Mouse (Mus musculus): ENCODE data around the gene L3hypdh. TPM values are rescaled to one million over a fixed set of nuclear protein-coding genes. Genes with fewer than 3 reads are reported as not detected.

The L3hypdh gene
- total RNA-seq (2021) (10 to 100 TPM; 15.3 to 18.9 TPM), polyA plus RNA-seq (2012; rRNA removed) (103 and 106 TPM in 2 replicates)
- long read RNA-seq, transcript L3hypdh-201 (5 exons, 1,831 nt) = major isoform, 30 of 33 reads
- long read RNA-seq, partial matches to known transcripts = 0 of 33 reads
- long read RNA-seq, other reads (novel, unspliced or antisense) = 3 of 33 reads

DNA sequence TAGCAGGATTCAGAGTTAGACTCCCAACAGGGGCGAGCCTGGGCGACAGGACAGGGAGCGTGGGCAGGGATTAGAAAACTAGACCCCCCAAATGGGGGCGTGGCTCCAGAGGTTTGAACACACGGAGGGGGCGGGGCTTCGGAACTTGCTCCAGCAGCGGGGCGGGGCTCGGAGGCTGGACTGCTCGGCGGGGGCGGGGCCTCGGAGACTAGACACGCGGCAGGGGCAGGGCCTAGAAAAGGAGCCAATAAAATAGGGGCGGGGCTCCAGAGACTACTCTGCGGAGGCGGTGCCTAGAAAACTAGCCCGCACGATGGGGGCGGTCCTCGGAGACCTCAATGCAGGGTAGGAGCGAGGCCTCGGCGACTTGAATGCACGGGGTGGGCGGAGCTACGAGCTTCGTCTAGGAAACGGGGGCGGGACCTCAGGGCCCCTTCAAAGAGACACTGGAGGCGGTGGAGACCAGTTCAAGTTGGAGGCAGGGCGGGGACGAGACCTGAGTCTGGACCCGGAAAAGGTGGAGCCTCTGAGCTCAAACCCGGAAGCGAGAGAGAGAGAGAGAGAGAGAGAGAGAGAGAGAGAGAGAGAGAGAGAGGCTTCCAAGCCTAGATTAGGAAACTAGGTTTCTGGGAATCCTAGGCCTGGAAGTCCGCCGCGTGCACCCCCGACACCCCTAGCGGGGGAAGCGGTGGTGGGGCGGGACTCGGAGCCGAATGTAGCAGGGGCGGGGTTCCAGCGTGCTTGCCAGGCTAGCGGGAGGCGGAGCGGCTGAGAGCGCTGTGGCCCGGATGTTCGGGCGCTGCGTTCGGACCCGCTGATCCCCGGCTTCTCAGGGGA, at the start of gene L3hypdh, which contains the start of gene Jkamp:
Gene L3hypdh, minus strand, starts transcription at position 111 of the 837 bp plus-strand sequence.
Gene Jkamp, plus strand, starts transcription at position 261 of the 837 bp plus-strand sequence.
- DNase-seq = peak; percentile 100

DNA sequence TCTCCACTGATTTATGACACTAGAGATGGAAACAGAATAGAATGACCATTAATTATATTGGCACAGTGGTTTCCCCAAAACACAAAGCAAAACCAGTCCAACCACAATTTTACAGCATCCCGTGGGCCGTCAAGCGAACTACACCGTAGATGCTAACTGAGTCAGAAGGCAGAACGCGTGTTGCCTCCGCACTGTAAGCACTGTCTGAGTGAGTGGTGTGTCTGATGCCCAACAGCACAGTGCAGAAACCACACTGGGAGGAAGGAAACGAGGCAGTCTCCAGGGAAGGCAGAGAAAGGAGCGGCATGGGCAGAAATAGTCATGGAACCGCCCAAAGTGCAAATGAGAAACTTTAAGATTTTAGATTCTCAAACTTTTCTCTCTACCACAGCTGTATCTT, 44.0 kb upstream of the L3hypdh start:
- no peak for DNase-seq

DNA sequence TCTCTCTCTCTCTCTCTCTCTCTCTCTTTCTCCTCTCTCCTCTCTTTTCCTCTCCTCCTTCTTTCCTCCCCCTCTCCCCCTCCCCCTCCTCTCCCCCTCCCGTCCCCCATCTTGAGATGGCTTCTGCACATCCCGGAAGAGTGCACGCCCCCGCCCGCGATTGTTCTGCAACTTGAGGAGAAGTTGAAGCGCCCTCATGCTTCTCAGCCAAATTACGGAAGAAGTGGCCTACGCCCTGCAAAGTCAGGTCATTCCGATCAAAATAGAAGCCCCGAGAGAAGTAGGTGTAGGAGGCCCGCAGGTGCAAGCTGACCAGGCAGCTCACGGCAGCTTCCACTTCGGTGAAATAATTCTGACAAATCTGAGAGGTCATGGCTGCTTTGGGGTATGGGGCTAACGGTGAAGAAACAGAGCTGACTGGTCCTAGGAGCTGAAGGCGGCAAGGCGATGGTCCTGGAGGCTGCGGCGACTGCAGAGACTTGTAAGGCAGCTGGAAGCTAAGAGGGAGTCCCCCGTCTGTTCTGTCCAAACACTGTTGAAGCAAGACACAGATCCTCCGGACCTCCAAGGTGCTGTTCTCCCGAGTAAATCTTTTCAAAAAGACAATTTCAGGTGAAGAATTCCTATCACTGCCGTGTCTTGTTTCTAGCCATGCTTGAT, 30.6 kb upstream of the L3hypdh start:
- no peak for DNase-seq

DNA sequence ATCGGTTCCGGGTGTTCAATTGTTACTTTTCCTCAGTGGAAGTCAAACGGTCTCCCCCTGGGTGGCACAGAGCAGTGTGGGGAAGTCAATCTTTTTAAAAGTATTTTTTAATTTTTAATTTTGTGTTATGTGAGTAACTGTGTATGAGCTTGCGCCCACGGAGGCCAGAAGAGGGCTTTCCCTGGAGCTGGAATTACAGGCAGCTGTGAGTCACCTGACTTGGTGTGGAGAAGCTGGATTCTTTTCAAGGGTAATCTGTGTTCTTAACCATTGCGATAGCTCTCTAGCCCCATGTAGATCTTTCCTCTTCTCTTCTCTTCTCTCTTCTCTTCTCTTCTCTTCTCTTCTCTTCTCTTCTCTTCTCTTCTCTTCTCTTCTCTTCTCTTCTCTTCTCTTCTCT, 29.9 kb upstream of the L3hypdh start:
- DNase-seq = peak; percentile 29

DNA sequence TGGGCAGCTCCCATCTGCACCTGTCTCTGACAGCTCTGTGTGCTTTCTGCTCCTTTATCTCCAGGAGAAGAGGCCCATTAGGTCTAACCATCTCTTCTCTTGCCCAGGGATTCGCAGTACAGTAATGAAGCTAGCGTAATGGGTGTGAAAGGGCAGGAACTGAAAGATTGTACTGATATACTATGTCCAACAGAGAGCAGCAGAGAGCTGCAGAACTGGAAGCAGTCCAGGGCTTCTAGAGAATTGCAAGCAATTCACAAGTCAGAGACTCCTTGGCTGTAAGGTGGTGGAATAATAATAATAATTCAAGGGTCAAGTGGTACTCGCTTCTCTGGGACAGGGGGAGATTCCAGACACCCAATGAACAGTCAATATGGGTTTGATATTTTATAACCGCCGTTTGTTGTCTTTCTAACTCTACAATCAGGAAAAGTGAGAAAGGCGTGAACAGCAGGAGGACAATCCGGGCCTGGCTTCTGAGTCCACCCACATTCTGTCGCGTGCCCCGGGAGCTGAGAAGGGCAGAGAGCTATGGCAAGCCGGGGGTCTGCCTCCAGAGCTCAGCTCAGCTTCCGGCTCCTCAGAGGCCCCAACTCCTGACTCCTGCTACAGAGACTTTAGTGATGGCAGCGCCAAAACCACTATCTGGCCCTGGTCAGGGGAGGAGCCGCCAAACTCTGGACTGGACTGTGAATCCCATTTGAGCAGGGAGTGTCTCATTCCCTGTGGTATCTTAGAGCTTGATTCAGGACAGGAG, 19.5 kb upstream of the L3hypdh start:
- DNase-seq = peak; percentile 66

DNA sequence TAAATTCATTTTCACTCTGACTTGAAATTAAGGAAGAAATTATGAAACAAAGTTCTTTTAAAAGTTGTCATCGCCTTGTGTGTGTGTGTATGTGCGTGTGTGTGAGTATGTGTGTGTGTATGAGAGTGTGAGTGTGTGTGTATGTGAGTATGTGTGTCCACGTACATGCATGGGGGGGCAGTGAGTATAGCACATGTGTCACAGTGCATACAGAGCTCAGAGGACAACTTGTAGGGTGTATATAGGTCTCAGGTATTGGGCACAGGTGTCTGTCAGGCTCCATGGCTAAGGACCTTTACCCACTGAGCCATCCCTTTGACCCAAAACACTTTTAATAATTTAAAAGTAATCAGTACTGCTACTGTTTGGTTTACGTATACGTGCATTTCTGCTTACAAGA, 18.8 kb upstream of the L3hypdh start:
- DNase-seq = no peak

DNA sequence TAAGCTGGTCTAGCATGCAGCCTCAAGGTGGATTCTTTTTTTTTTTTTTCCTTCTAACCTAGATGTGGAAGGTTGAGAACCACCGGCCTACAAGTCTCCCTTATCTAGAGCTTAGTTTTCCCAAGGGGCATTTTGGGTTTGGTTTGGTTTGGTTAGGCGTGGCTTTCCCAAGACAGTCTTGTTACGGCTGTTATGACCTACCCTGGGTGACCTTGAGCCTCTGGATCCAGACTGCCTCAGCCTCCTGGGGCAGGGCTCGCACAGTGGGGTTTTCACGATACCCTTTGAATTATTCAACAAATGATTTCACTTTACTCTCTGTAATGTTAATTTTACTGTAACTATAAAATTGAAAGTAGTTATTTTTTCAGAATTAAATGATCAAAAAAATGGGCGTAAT, 17.5 kb upstream of the L3hypdh start:
- no peak for DNase-seq

DNA sequence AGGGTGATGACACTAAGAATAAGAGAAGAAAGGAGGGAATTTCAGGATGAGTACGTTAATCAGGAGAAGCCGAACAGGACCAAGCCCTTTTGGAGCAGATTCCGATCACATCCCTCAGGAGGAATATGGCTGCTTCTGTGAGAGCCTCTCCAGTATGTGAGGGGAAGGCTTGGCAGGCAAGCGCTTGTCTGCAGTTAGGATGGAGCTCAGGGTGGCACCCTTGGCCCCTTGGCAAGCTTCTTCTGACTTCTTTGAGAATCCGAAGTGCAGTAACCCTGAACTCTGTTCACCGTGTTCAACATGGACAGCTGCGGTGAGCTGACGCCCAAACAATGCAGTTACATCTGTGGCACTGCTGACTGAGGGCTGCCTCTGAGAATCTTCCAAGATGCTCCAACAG, 11.7 kb upstream of the L3hypdh start:
- no peak for DNase-seq

DNA sequence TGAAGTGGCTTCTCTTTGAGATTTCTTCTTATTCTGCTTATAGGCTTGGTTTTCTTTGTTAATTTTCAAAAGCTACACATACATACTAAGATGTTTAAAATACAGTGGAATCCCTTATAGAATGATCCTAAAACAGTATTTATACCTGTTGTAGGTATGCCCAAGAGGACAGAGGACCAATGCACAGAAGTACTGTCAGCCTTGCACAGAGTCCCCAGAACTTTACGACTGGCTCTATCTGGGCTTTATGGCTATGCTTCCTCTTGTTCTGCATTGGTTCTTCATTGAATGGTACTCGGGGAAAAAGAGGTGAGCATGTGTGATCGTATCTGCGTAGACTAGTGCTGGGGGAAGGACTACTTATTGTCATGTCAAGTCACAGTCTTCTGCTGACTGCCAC, 4.6 kb upstream of the L3hypdh start:
- no peak for DNase-seq

DNA sequence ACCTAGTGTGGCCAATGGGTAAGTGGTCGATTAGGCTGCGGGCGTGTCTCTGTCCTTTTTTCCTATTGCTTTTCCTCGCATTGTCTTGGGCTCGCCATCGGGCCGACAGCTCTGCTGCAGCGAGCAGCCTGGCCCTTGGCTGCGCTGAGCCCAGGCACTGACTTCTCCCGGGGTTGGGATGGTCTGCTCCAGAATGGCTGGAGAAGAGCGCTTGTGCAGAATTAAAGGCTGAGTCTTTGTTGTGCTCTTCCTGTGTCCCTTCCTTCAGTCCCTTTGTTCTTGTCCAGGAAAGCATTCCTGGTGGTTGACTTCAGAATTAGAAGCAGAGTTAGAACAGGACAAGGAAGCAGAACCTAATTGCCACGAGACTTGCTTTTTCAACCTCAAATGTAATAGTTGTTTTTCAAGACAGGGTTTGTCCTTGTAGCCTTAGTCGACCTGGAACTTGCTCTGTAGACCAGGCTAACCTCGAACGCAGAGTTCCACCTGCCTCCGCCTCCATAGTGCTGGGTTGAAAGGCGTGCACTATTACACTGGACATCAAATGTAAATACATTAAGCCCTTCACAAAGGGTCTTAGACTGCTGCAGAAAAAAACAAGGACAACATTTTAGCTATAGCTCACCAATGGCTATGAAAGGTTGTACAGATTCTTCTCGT, 1.1 kb upstream of the L3hypdh start:
- no peak for DNase-seq

DNA sequence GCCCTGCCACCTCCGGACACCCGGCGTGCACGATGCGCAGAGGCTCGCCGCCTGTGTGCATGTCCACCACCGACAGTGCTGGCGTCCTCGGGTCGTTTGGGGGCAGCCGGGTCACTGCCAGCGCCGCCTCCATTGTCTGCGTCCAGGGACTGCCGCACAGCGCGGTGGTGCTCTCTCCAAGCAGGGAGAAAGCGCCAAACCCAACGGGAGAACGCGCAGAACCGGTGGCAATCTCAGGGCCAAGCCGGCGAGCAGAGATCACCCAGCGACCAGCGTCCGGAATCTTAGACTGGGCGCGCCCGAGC, 263 bp downstream of the L3hypdh start:
- DNase-seq = no peak

DNA sequence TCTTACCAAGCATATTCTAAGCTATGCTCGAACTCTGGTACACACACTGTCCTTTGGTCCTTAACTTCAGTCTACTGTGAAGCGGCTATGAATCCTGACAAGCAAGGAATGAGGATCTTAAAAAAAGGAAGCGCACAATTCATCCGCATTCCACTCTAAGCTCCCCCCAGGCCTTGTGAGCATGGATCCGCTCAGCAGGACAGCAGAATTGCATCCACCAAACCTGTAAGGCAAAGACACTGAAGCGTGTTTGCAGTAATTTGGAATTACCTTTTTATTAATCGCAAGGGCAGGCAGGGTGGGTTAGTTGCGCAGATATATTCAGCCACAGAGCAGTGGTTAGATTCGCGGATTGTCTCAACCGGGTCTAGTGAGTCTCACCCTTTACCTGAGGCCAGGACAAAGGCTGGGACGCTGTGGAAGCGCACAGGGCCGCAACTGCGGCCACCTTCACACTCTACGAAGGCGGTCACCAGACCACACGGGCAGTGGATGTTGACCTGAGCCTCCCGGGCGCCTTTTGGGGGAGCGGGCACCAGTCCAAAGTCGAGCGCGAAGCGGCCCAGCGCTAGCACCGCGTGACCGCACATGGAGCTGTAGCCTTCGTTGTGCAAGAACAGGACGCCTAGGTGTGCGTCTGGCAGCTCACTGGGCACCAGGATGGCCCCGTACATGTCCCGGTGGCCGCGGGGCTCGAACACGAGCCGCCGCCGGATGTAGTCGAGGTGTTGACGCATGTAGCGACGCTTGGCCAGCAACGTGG, 797 bp downstream of the L3hypdh start:
- DNase-seq = peak; percentile 81

DNA sequence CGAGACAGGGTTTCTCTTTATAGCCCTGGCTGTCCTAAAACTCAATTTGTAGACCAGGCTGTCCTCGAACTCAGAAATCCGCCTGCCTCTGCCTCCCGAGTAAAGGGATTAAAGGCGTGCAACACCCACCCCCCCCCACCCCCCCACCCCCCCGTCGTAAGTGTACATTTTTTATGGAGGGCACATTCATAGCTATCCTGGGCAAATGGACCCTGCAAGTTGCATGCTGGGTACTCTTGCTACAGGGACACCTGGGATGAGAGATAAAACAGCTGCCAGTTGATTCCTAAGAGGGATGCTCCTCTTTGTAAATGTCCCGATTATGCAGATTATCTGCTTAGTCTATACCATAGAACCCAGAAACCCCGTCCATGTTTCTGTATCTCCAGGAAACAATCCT, 2.0 kb downstream of the L3hypdh start:
- no peak for DNase-seq

DNA sequence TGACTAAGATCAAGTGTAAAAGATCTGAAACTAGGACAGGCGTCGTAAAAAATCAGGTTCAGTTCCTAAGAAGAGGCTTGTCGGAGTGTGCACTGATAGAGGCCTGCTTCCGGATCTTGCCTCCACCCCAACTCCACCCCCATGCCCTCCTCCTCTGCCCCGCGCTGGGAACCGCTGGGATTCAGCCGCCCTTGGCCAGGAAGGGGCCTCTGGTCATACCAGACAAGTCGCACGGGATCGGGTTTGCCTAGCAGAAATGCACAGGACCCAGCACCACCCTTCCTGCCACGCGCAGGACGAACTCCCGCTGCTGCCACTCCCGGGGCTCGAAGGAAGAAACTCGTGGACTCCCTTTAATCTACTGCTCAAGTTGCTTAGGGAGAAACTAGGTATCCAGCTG, 2.9 kb downstream of the L3hypdh start:
- peak; percentile 63 for DNase-seq

DNA sequence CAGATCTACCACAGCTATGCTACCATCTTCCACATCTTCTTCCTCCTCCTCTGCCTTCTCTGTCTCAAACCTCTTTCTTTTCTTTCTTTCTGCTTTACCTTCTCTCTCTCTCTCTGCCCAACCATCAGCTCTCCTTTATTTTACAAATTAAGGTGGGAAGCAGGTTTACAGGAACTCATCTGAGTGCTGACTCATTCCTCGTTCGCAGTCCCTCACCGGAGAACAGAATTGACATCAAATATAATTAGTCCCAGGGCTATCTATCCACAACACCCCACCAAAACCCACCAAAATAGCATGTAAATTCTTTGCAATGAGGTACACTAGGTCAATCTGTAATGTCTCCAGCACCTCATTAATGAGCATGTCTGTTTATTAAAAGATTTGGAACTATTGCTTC, 3.3 kb downstream of the L3hypdh start:
- no peak for DNase-seq

DNA sequence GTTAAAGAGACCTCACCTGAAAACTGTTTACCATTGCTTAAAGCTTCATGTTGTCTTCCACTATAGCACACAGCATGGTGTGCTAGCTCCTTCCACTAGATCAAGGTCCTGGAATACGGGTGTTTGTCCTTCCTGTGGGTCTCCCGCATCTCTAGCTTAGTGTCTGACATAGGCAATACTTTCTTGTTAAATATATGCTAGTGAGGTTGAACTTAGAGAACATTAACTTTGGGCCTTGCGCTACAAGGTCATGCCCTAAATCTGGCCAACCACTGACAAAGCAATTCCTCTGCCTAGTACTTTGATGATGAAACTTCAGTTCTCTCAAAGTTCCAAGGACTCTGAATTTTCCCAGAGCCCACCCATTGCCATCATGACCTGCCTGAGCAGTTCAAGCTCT, 7.0 kb downstream of the L3hypdh start:
- peak; percentile 36 for DNase-seq

DNA sequence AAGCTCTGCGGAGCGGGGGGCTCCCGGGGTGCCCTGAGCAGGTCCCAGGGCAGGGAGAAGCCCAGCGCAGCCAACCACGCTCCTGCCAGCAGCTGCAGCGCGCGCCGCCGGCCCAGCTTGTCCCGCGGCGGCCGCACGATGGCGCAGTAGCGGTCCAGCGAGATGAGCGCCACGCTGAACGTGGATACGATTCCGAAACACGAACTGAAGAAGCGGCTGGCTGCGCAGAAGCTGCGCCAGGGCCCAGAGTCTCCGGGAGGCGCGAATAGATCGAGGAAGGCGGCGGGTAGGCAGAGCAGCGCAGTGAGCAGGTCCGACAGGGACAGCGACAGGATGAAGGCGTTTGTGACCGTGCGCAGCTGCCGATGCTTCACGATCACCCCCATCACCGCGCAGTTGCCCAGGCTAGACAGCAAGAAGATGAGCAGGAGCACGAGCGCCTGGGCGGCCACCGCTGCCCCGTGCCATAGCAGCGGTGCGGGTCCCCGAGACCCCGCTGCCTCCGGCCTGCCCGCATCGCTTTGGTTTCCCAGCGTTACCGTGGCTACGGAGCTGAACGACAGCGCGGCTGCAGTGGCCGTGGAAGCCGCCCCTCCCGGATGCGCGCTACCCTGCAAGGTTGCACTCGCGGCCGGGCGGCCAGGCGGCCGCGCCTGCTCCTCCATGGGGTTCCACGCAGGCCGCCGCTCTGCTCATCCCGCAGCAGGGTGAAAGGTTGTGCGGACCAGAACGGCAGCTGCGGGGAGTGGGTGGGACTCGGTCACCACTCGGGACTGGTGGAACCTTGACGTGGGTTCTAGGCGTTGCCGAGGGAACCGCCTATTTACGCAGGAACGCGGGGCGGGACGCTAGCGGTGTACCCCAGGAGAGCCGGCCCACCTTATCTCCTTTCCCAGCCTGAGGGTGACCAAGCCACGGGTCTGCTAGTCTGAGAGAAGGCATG, 14.6 kb downstream of the L3hypdh start, which contains the start of gene Gpr135:
Gene Gpr135, minus strand, starts transcription at position 799 of the 943 bp plus-strand sequence.
- DNase-seq = peak; percentile 92

DNA sequence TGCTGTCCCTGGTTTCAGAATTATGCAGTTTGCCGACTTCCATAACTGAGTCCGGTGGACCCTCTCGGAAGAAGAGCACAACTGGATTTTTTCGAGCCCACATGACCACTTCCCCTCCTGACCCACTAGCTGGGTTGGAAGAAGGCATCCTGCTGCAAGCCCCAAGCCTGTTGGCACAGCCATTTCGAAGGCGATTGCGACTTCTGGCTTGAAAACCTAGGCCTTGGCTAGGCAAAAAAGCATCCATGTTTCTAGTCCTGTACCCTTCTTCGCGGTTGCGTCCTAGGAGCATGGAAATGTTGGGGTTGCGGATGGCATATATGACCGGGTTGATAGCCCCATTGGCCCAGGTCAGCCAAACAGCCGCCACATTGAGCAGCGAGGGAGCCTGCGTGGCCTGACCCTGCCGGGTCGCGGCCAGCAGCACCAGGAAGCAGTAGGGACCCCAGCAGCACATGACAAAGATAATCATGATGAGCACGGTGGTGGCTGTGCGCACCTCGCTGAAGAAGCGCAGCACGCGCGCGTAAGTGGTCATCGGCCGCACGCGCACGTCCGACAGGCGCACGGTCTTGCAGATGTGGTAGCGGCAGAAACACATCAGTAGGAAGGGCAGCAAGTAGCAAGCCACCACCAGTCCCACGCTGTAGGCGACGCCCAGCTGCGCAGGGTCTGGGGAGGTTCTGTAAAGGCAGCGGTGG, 15.5 kb downstream of the L3hypdh start:
- no peak for DNase-seq

DNA sequence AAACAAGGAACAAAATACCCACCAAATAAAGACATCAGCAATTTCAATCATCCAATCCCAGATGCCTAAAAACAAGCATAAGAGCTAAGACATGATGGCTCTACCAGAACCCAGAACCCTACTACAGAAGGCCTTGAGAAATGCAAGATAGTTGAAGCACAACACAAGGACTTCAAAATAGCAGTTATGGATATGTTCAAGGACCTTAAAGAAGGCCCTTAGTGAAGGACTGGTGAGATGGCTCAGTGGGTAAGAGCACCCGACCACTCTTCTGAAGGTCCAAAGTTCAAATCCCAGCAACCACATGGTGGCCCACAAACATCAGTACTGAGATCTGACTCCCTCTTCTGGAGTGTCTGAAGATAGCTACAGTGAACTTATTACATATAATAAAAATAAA, 27.5 kb downstream of the L3hypdh start:
- no peak for DNase-seq

Measured in adrenal gland, adult 2 months (tissue).